Comparison of ENCODE assay signal across 10 mouse cellular contexts in genomic region chr6:134930383-134930782, GRCm38 (mm10). TPM values are rescaled to one million over a fixed set of nuclear protein-coding genes. Genes with fewer than 3 reads are reported as not detected.
DNase-seq lines count a peak whose midpoint lies in the region; ATAC-seq and TF ChIP-seq lines count a peak whose summit lies in the region.
"Had no signal": no experiment of that assay in that cellular context is flagged by ENCODE, and none has a peak within 500 bp of the region (broad histone marks: within the 10 kb centered on the region; RNA-seq: fewer than 3 reads in every experiment).

No protein-coding gene starts in this region.

- H3K4me3 ChIP-seq in heart, embryonic 11.5 days (ENCODE audit: low read depth, low read length) = peak overlapping the region; percentile 67
- H3K4me3 ChIP-seq in G1E (ENCODE audit: low read depth, low read length) = peak overlapping the region; percentile 77
- H3K4me3 ChIP-seq in hindbrain, embryonic 11.5 days (ENCODE audit: low read depth, low read length) = peak overlapping the region; percentile 55
- H3K4me3 ChIP-seq in liver, embryonic 16.5 days (ENCODE audit: low read depth, low read length) = peak overlapping the region; percentile 86

- H3K9ac ChIP-seq in heart, embryonic 11.5 days (ENCODE audit: low read depth, low read length) = peak overlapping the region; percentile 64
- H3K9ac ChIP-seq in hindbrain, embryonic 11.5 days (ENCODE audit: low read depth, low read length) = peak overlapping the region; percentile 37; the same call in 1 of the 2 replicates
- peak overlapping the region; percentile 94 for H3K9ac ChIP-seq in liver, embryonic 16.5 days (ENCODE audit: low read depth, low read length)

- no peak for DNase-seq in heart, adult 11 months
- DNase-seq in G1E (ENCODE audit: low spot score) = no peak
- no peak for DNase-seq in hindbrain, embryonic 11.5 days (ENCODE audit: low spot score)
- DNase-seq in cerebellum, postnatal 14 days = no peak
- DNase-seq in lung, postnatal 14 days = no peak
- DNase-seq: adrenal gland, adult 2 months; layer of hippocampus, postnatal 36 days had no signal

- H3K9me3 ChIP-seq in heart, embryonic 11.5 days (replicated peaks; ENCODE audit: control insufficient read depth, low read length) = no peaks in the 10 kb centered on the region
- no peaks in the 10 kb centered on the region for H3K9me3 ChIP-seq in G1E (replicated peaks)
- no peaks in the 10 kb centered on the region for H3K9me3 ChIP-seq in hindbrain, embryonic 11.5 days (ENCODE audit: control insufficient read depth, low read length)
- H3K9me3 ChIP-seq in liver, embryonic 16.5 days (replicated peaks; ENCODE audit: control insufficient read depth, low read length) = no peaks in the 10 kb centered on the region

- H3K4me2 ChIP-seq in heart, embryonic 11.5 days = peak overlapping the region; percentile 97
- H3K4me2 ChIP-seq in hindbrain, embryonic 11.5 days (replicated peaks; ENCODE audit: low read depth, low read length) = peak overlapping the region; percentile 45
- peak overlapping the region; percentile 99 for H3K4me2 ChIP-seq in liver, embryonic 16.5 days (ENCODE audit: low read depth, low read length)

- no peak for TF ChIP-seq CTCF in G1E (IDR thresholded peaks at IDR 0.05; ENCODE audit: low read depth, low read length)

- H3K36me3 ChIP-seq in heart, embryonic 11.5 days (ENCODE audit: control insufficient read depth, insufficient read depth, low read length) = no peaks in the 10 kb centered on the region
- H3K36me3 ChIP-seq in G1E (replicated peaks) = peaks cover 24% of the 10 kb centered on the region
- no peaks in the 10 kb centered on the region for H3K36me3 ChIP-seq in hindbrain, embryonic 11.5 days (ENCODE audit: control insufficient read depth, insufficient read depth, low read length)
- peaks cover 3% of the 10 kb centered on the region; the same call in 1 of the 2 replicates for H3K36me3 ChIP-seq in liver, embryonic 16.5 days (ENCODE audit: control insufficient read depth, insufficient read depth)

- no peaks in the 10 kb centered on the region for H3K27me3 ChIP-seq in heart, embryonic 11.5 days (ENCODE audit: control insufficient read depth, insufficient read depth, low read length)
- H3K27me3 ChIP-seq in G1E (ENCODE audit: insufficient read depth, low read length) = no peaks in the 10 kb centered on the region
- H3K27me3 ChIP-seq in hindbrain, embryonic 11.5 days (ENCODE audit: control insufficient read depth, insufficient read depth, low read length) = no peaks in the 10 kb centered on the region
- no peaks in the 10 kb centered on the region for H3K27me3 ChIP-seq in liver, embryonic 16.5 days (ENCODE audit: control insufficient read depth, insufficient read depth, low read depth, low read length)

- no peak overlapping the region for H3K27ac ChIP-seq in heart, embryonic 11.5 days (ENCODE audit: low read depth, low read length)
- H3K27ac ChIP-seq in hindbrain, embryonic 11.5 days (ENCODE audit: low read depth, low read length) = no peak overlapping the region
- H3K27ac ChIP-seq in liver, embryonic 16.5 days (ENCODE audit: low read length) = peak overlapping the region; percentile 58

- H3K4me1 ChIP-seq in heart, embryonic 11.5 days (ENCODE audit: control insufficient read depth, insufficient read depth, low read length) = peaks cover 13% of the 10 kb centered on the region
- H3K4me1 ChIP-seq in G1E (ENCODE audit: insufficient read depth, low read depth, low read length) = peaks cover 58% of the 10 kb centered on the region
- H3K4me1 ChIP-seq in hindbrain, embryonic 11.5 days (replicated peaks; ENCODE audit: control insufficient read depth, insufficient read depth, low read length) = peaks cover 5% of the 10 kb centered on the region; the same call in 1 of the 2 replicates
- H3K4me1 ChIP-seq in liver, embryonic 16.5 days (ENCODE audit: control insufficient read depth, low read depth, low read length) = peaks cover 38% of the 10 kb centered on the region

- WGBS in heart, embryonic 11.5 days (ENCODE audit: insufficient replicate concordance) = 86% methylated on average over 7 of the region's 7 CpGs
- WGBS in hindbrain, embryonic 11.5 days = 89% methylated on average over 7 of the region's 7 CpGs
- 63% methylated on average over 7 of the region's 7 CpGs for WGBS in liver, embryonic 16.5 days (ENCODE audit: insufficient replicate concordance)

- ATAC-seq in heart, embryonic 11.5 days (replicated peaks; ENCODE audit: insufficient number of reproducible peaks, low FRiP score, low TSS enrichment) = no peak
- ATAC-seq in G1E (ENCODE audit: extremely low read depth, insufficient number of reproducible peaks, low FRiP score, poor library complexity, severe bottlenecking) = no peak
- ATAC-seq in hindbrain, embryonic 11.5 days (ENCODE audit: low FRiP score) = no peak
- ATAC-seq in liver, embryonic 16.5 days (ENCODE audit: low read depth) = no peak
- no peak for ATAC-seq in inflammation-experienced regulatory T-cells, adult 6 months

RNA-seq across cellular contexts. Expression of gene Cdkn1b, which starts 10.2 kb away (rescaled TPM):
- 13.9 and 14.7 TPM in 2 replicates for polyA plus RNA-seq in heart, embryonic 11.5 days (2014; fragmentation: Nextera tagmentation; extraction: Ambion mirVana)
- total RNA-seq in G1E (2014; fragmentation: Nextera tagmentation) (88.0 and 88.8 TPM in 2 replicates), G1E (2017) (79.3 and 87.1 TPM in 2 replicates)
- 34.6 and 34.8 TPM in 2 replicates for polyA plus RNA-seq in G1E (2012)
- 23.9 and 24.1 TPM in 2 replicates for polyA plus RNA-seq in hindbrain, embryonic 11.5 days (2014; fragmentation: Nextera tagmentation; extraction: Ambion mirVana)
- polyA plus RNA-seq in liver, embryonic 16.5 days (2015; fragmentation: Nextera tagmentation; extraction: Ambion mirVana) = 11.7 and 17.4 TPM in 2 replicates
- polyA plus RNA-seq in inflammation-experienced regulatory T-cells, adult 6 months (2017; shearing (Covaris generic)) = 10 to 100 TPM; 29.4 to 55.7 (median 51.9) TPM

RNA-seq across cellular contexts. Expression of gene Gpr19, which starts 32.0 kb away (rescaled TPM):
- polyA plus RNA-seq in heart, embryonic 11.5 days (2014; fragmentation: Nextera tagmentation; extraction: Ambion mirVana) = 11.1 and 12.0 TPM in 2 replicates
- total RNA-seq in G1E (2014; fragmentation: Nextera tagmentation) (22.5 and 25.0 TPM in 2 replicates), G1E (2017) (11.2 and 11.7 TPM in 2 replicates)
- 2.3 and 3.5 TPM in 2 replicates for polyA plus RNA-seq in G1E (2012)
- 27.7 and 29.4 TPM in 2 replicates for polyA plus RNA-seq in hindbrain, embryonic 11.5 days (2014; fragmentation: Nextera tagmentation; extraction: Ambion mirVana)
- 5.7 and 6.4 TPM in 2 replicates for polyA plus RNA-seq in liver, embryonic 16.5 days (2015; fragmentation: Nextera tagmentation; extraction: Ambion mirVana)
- 1 to 10 TPM; 5.7 to 9.1 (median 6.8) TPM for polyA plus RNA-seq in inflammation-experienced regulatory T-cells, adult 6 months (2017; shearing (Covaris generic))

RNA-seq across cellular contexts. Expression of gene Apold1, which starts 51.1 kb away (rescaled TPM):
- 4.3 TPM in 2 replicates for polyA plus RNA-seq in heart, embryonic 11.5 days (2014; fragmentation: Nextera tagmentation; extraction: Ambion mirVana)
- 0.83 and 1.5 TPM in 2 replicates for total RNA-seq in G1E (2014; fragmentation: Nextera tagmentation)
- total RNA-seq in G1E (2017) = 0.98 and 0.99 TPM in 2 replicates
- polyA plus RNA-seq in G1E (2012) = 0.16 and 0.19 TPM in 2 replicates
- polyA plus RNA-seq in hindbrain, embryonic 11.5 days (2014; fragmentation: Nextera tagmentation; extraction: Ambion mirVana) = 3.0 and 3.7 TPM in 2 replicates
- polyA plus RNA-seq in liver, embryonic 16.5 days (2015; fragmentation: Nextera tagmentation; extraction: Ambion mirVana) = 2.0 and 2.3 TPM in 2 replicates
- polyA plus RNA-seq in inflammation-experienced regulatory T-cells, adult 6 months (2017; shearing (Covaris generic)) = under 1 TPM in 2 of 3 experiments, not detected in 1; 0.09 to 0.33 TPM

Comparison
In these comparisons a context has a peak if more than half of its experiments do, and no peak if none do; other contexts are left out.
1. H3K4me2 ChIP-seq: peak in every context shown above with its lines; median percentile 99 in liver, embryonic 16.5 days; 97 in heart, embryonic 11.5 days; 45 in hindbrain, embryonic 11.5 days.
2. H3K9ac ChIP-seq: peak in every context shown above with its lines; median percentile 94 in liver, embryonic 16.5 days; 64 in heart, embryonic 11.5 days; 37 in hindbrain, embryonic 11.5 days.